Mouse (Mus musculus) G1E (cell line): ENCODE measurements around the gene Efcab6. TPM values are rescaled to one million over a fixed set of nuclear protein-coding genes. Genes with fewer than 3 reads are reported as not detected.

Source experiments
- ATAC-seq: 2 replicates; pipeline ENCODE4 v1.8.0; 2016; ENCODE audit warnings: mild to moderate bottlenecking; ENCODE audit not compliant: insufficient number of reproducible peaks, poor library complexity, low FRiP score, severe bottlenecking; ENCODE audit errors: extremely low read depth
- DNase-seq: peaks from one replicate; pipeline ENCODE4 v3.0.0; 2012; ENCODE audit warnings: low spot score
- H3K27me3 ChIP-seq: 2 replicates; pipeline ENCODE4 v1.6.1; 2012; ENCODE audit warnings: mild to moderate bottlenecking, low read length, inconsistent platforms; ENCODE audit not compliant: insufficient read depth
- H3K36me3 ChIP-seq: replicated peaks from 2 replicates; pipeline ENCODE3; 2012; ENCODE audit warnings: mild to moderate bottlenecking, inconsistent platforms
- H3K4me1 ChIP-seq: 2 replicates; pipeline ENCODE4 v1.6.1; 2012; ENCODE audit warnings: low read depth, low read length, inconsistent platforms, mixed read lengths; ENCODE audit not compliant: insufficient read depth
- H3K4me3 ChIP-seq: 2 replicates; pipeline ENCODE4 v1.5.1; 2012; ENCODE audit warnings: low read depth, mild to moderate bottlenecking, inconsistent platforms, low read length, moderate library complexity, mixed read lengths
- H3K9me3 ChIP-seq: replicated peaks from 2 replicates; pipeline ENCODE4 v1.6.1; 2012; ENCODE audit warnings: inconsistent platforms
- CTCF ChIP-seq: IDR thresholded peaks from 2 replicates; pipeline ENCODE4 v1.5.1; 2012; ENCODE audit warnings: low read depth, low read length, inconsistent platforms, mixed read lengths
- GATA1 ChIP-seq: IDR thresholded peaks from 2 replicates; pipeline ENCODE4 v1.6.1; 2012; ENCODE audit warnings: borderline replicate concordance, low read length, inconsistent platforms, mixed read lengths
- GATA2 ChIP-seq: IDR thresholded peaks from 2 replicates; pipeline ENCODE4 v1.6.1; 2012; ENCODE audit warnings: low read depth, low read length, inconsistent platforms, borderline replicate concordance
- POLR2AphosphoS5 ChIP-seq: IDR thresholded peaks from 2 replicates; pipeline ENCODE4 v1.6.1; 2012; ENCODE audit warnings: low read depth, low read length, inconsistent platforms; ENCODE audit not compliant: insufficient replicate concordance
- TAL1 ChIP-seq: conservative IDR thresholded peaks from 2 replicates; pipeline ENCODE4 v1.6.1; 2012; ENCODE audit warnings: low read depth, low read length, inconsistent platforms, mixed read lengths
- polyA plus RNA-seq: library from polyadenylated mRNA; stranded (reverse); fragments of >175 nt; gene quantifications from 2 replicates; pipeline ENCODE4 v1.2.3, GENCODE M21; 2012
- total RNA-seq, 2 experiments: library from RNA; stranded (forward) in 1 of 2; stranded (reverse) in 1 of 2; fragments of 200-1000 nt in 1 of 2; fragments of >200 nt in 1 of 2; fragmentation: Nextera tagmentation in 1 of 2; gene quantifications; 2 replicates each; pipeline ENCODE4 v1.2.3; 2014 to 2017

Gene Efcab6
- total and polyA plus RNA-seq, 3 experiments = not detected

DNA sequence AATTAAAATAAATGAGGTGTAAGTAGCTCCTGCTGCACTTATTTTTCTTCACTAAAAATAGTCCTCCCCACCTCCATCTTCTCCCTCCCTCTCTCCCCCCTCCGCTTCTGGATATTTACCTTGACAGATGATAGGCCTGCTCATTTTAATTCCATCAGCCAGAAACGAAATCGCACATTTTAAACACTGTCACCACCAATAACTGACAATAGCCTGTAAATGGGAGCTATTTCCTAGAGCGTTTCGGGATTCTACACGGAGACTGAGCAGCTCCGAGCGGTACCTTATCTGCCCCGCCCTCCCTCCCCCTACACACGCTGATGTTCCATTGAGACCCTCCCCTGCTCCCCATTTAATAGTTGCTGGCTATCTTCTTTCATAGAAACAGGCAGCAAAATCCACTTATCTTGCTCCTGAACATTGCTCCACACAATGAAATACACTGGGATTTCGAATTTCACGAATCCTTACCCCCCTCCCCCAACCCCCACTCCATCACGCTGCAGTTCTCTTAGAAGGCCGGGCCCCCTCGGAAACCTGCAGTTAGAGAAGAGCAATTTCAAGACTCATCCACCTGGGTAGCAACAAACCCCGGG, 4.4 kb upstream of the Efcab6 start:
- peaks cover 88% of the 10 kb centered on the region for H3K9me3 ChIP-seq
- H3K4me1 ChIP-seq = no peaks in the 10 kb centered on the region
- no peaks in the 10 kb centered on the region for H3K36me3 ChIP-seq
- DNase-seq = no peak
- no peak overlapping the region for H3K4me3 ChIP-seq
- no peaks in the 10 kb centered on the region for H3K27me3 ChIP-seq
- no peak for ATAC-seq
- TF ChIP-seq GATA1 = no peak
- TF ChIP-seq POLR2AphosphoS5 = no peak
- TF ChIP-seq GATA2 = no peak
- no peak for TF ChIP-seq TAL1
- TF ChIP-seq CTCF = no peak

- TF ChIP-seq TAL1 (no peak), CTCF (peak; percentile 16; the same call in 1 of the 2 replicates), GATA2 (no peak), GATA1 (no peak), POLR2AphosphoS5 (no peak)
- Histone ChIP-seq H3K36me3 (no peaks in the 10 kb centered on the region), H3K4me1 (no peaks in the 10 kb centered on the region), H3K27me3 (no peaks in the 10 kb centered on the region), H3K9me3 (peaks cover 81% of the 10 kb centered on the region), H3K4me3 (no peak overlapping the region)
- no peak for ATAC-seq
- no peak for DNase-seq
Observed at GRCm38 (mm10) chr15:84065701-84066100, 522 bp upstream of the Efcab6 start.

DNA sequence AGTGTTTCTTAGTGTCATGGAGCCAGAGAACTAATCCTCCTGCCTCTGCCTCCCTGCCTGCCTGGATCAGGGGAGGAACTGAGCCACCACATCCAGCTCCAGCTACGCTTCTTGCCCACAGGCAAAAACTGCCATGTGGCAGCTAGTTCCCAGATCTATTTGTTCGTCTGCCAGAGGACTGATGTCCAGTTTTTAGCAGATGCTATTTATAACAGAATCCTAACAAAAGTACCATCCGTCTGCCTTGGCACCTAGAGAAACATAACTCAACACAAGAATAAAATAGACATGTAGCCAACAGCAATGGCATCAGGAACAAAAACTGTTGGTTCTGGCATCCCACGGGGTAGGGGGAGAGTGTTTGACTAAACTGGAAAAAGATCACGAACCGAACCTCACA, 6.3 kb downstream of the Efcab6 start:
- TF ChIP-seq GATA1 (no peak), GATA2 (no peak), POLR2AphosphoS5 (no peak), TAL1 (no peak), CTCF (no peak)
- ATAC-seq (no peak), DNase-seq (no peak)
- Histone ChIP-seq H3K27me3 (no peaks in the 10 kb centered on the region; the same call in 1 of the 2 replicates), H3K9me3 (peaks cover 79% of the 10 kb centered on the region), H3K4me1 (no peaks in the 10 kb centered on the region), H3K36me3 (no peaks in the 10 kb centered on the region), H3K4me3 (no peak overlapping the region)

DNA sequence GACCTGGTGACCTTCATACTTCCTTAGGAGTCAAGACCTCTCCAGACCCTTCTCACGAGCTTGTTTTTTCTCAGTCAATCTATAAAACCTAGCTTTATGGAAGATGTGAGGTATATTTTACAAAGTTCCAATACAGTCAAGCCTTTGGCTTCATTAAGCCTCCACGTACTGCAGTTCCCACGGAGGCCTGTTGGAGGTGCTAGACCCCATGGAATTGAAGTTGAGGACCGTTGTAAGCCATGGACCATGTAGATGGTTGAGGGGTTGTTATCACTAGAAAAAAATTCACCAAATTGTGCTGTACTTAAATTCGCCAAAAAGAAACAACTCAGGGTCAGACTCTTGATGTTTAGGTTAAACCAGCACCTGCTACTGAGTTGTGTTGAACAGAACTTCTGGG, 9.1 kb downstream of the Efcab6 start:
- no peak for TF ChIP-seq TAL1
- no peak for TF ChIP-seq GATA2
- no peak for TF ChIP-seq CTCF
- TF ChIP-seq GATA1 = no peak
- no peak for TF ChIP-seq POLR2AphosphoS5
- Histone ChIP-seq H3K4me1 (no peaks in the 10 kb centered on the region), H3K27me3 (no peaks in the 10 kb centered on the region; the same call in 1 of the 2 replicates), H3K4me3 (no peak overlapping the region), H3K36me3 (no peaks in the 10 kb centered on the region), H3K9me3 (peaks cover 77% of the 10 kb centered on the region)
- no peak for ATAC-seq
- no peak for DNase-seq

GRCm38 (mm10) chr15:84053859-84054258, 11.3 kb downstream of the Efcab6 start:
- H3K36me3 ChIP-seq = no peaks in the 10 kb centered on the region
- H3K4me3 ChIP-seq = no peak overlapping the region
- peaks cover 73% of the 10 kb centered on the region for H3K9me3 ChIP-seq
- no peak for DNase-seq
- no peak for TF ChIP-seq CTCF
- no peak for TF ChIP-seq POLR2AphosphoS5
- no peak for TF ChIP-seq GATA1
- TF ChIP-seq GATA2 = no peak
- TF ChIP-seq TAL1 = no peak
- ATAC-seq = no peak
- H3K27me3 ChIP-seq = no peaks in the 10 kb centered on the region; the same call in 1 of the 2 replicates
- no peaks in the 10 kb centered on the region for H3K4me1 ChIP-seq

GRCm38 (mm10) chr15:84053240-84053639, 11.9 kb downstream of the Efcab6 start:
- Histone ChIP-seq H3K27me3 (no peaks in the 10 kb centered on the region; the same call in 1 of the 2 replicates), H3K4me1 (no peaks in the 10 kb centered on the region), H3K9me3 (peaks cover 73% of the 10 kb centered on the region), H3K4me3 (no peak overlapping the region), H3K36me3 (no peaks in the 10 kb centered on the region)
- TF ChIP-seq GATA2 (no peak), CTCF (no peak), TAL1 (no peak), POLR2AphosphoS5 (no peak), GATA1 (no peak)
- ATAC-seq (no peak), DNase-seq (no peak)

GRCm38 (mm10) chr15:84052390-84052789, 12.8 kb downstream of the Efcab6 start:
- no peak for TF ChIP-seq CTCF
- no peak for TF ChIP-seq GATA1
- no peak for TF ChIP-seq GATA2
- no peak for TF ChIP-seq POLR2AphosphoS5
- no peak for TF ChIP-seq TAL1
- H3K36me3 ChIP-seq = no peaks in the 10 kb centered on the region
- no peak for DNase-seq
- H3K4me3 ChIP-seq = no peak overlapping the region
- no peak for ATAC-seq
- H3K4me1 ChIP-seq = no peaks in the 10 kb centered on the region
- H3K9me3 ChIP-seq = peaks cover 71% of the 10 kb centered on the region
- H3K27me3 ChIP-seq = no peaks in the 10 kb centered on the region; the same call in 1 of the 2 replicates
